Mouse (Mus musculus): Measurements from ENCODE around the gene Polm. TPM values are rescaled to one million over a fixed set of nuclear protein-coding genes. Genes with fewer than 3 reads are reported as not detected.

Gene Polm
- polyA plus RNA-seq, 1 experiment, result 37.7 TPM

DNA sequence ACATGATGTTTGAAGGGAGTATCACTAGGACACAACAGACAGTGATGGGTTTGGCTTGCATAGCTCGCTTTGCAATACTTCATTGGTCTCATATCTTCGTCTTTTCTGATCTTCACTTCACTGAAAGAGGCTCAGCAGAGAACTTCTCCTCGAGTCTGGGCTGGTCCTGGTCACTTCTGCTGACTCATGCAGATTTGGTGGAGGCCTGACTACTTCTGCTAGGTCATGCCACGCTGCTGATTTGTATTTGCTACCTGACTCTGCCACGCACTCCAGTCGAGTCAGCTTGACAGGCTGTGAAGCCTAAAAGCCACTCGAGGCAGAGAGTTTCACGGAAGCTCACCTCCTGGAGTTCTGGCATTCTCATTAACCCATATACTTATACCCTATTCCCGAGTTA is 29.9 kb downstream of the Polm start:
- TF ChIP-seq CTCF (IDR thresholded peaks at IDR 0.05; ENCODE audit: extremely low read depth, insufficient read length, insufficient replicate concordance, low read depth, low read length) (no peak), POLR2A (IDR thresholded peaks at IDR 0.05; ENCODE audit: low read depth, low read length) (no peak)
- Histone ChIP-seq H3K4me3 (ENCODE audit: low read depth, low read length) (no peak overlapping the region), H3K36me3 (ENCODE audit: control insufficient read depth, insufficient read depth, low read length) (no peaks in the 10 kb centered on the region), H3K27ac (ENCODE audit: insufficient read depth, low read depth, low read length) (no peak overlapping the region), H3K4me1 (ENCODE audit: control insufficient read depth, insufficient read depth, insufficient read length, low read length) (peaks cover 16% of the 10 kb centered on the region), H3K27me3 (ENCODE audit: control insufficient read depth, insufficient read depth, low read length) (no peaks in the 10 kb centered on the region)
- 91% methylated on average over 9 of the region's 9 CpGs for WGBS

DNA sequence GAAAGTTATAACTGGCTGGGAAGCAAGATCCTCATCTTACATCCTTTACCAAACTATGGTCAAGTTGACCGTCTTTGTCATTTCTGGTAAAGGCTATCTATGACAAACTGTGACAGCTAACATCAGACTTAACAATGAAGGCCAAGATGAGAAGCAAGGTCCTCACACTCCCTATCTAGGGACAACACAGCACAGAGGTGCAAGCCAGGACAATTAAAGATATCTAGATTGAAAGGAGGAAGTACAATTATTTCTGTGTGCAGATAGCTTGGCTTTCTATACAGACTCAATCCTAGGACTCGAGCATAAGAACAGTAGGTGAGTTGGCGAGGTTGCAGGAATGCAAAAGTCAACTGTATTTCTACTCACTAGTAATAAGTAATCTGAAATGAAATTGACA is 32.1 kb downstream of the Polm start:
- Histone ChIP-seq H3K4me1 (ENCODE audit: control insufficient read depth, insufficient read depth, insufficient read length, low read length) (peaks cover 36% of the 10 kb centered on the region), H3K4me3 (ENCODE audit: low read depth, low read length) (no peak overlapping the region), H3K27me3 (ENCODE audit: control insufficient read depth, insufficient read depth, low read length) (no peaks in the 10 kb centered on the region), H3K27ac (ENCODE audit: insufficient read depth, low read depth, low read length) (no peak overlapping the region), H3K36me3 (ENCODE audit: control insufficient read depth, insufficient read depth, low read length) (peaks cover 7% of the 10 kb centered on the region)
- TF ChIP-seq POLR2A (IDR thresholded peaks at IDR 0.05; ENCODE audit: low read depth, low read length) (no peak), CTCF (IDR thresholded peaks at IDR 0.05; ENCODE audit: extremely low read depth, insufficient read length, insufficient replicate concordance, low read depth, low read length) (no peak)
- WGBS, result 35% methylated on average over 3 of the region's 3 CpGs

DNA sequence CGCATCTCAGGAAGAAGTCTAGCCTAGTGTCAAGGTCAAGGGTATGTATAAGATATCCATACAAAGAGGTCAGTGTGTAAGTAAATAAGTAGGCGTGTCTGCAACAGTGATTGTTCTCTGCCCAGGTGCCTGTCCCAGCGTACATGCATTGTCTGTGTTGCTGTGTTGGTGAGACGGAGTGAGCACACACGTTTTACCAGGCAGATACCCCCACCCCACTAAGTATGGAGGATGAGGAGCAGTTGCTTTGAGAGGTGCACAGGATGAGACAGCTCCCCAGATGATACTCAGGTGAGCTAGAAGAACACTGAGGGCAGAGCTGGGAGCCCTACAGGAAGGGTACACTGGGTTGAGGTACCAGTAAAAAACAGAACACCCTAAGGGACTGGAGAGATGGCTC is 33.6 kb downstream of the Polm start:
- no peak overlapping the region for H3K4me3 ChIP-seq (ENCODE audit: low read depth, low read length)
- H3K4me1 ChIP-seq (ENCODE audit: control insufficient read depth, insufficient read depth, insufficient read length, low read length), result peaks cover 46% of the 10 kb centered on the region
- peaks cover 22% of the 10 kb centered on the region for H3K36me3 ChIP-seq (ENCODE audit: control insufficient read depth, insufficient read depth, low read length)
- no peak overlapping the region for H3K27ac ChIP-seq (ENCODE audit: insufficient read depth, low read depth, low read length)
- WGBS, result 36% methylated on average over 5 of the region's 5 CpGs
- H3K27me3 ChIP-seq (ENCODE audit: control insufficient read depth, insufficient read depth, low read length), result no peaks in the 10 kb centered on the region
- TF ChIP-seq POLR2A (IDR thresholded peaks at IDR 0.05; ENCODE audit: low read depth, low read length) (no peak), CTCF (IDR thresholded peaks at IDR 0.05; ENCODE audit: extremely low read depth, insufficient read length, insufficient replicate concordance, low read depth, low read length) (no peak)

DNA sequence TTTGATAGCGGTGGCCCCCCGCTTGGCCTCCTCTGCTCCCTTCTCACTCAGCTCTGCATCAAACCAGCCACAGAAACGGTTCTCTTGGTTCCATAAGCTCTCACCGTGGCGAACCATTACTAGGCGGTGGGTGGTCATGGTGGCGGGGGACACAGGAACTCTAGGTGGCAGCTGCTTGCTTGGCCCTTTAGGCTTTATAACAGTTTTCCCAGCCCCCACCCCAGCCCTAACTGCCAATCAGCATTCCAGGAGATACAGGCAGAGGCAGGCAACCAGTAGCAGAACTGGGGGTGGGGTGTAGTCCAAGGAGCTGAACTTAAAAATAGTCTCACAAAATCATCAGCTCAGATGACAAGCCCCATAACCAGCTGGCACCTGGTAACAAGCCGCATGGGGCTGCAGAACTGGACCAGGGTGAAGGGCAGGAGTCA is 34.2 kb downstream of the Polm start, which contains the start of gene Pgam2:
Pgam2 (minus strand) TSS at position 183 of the 431 bp plus-strand sequence.
- H3K27me3 ChIP-seq (ENCODE audit: control insufficient read depth, insufficient read depth, low read length), result no peaks in the 10 kb centered on the region
- H3K27ac ChIP-seq (ENCODE audit: insufficient read depth, low read depth, low read length), result peak within 1 kb of the TSS; percentile 62
- no peak within 1 kb of the TSS for H3K4me3 ChIP-seq (ENCODE audit: low read depth, low read length)
- TF ChIP-seq CTCF (IDR thresholded peaks at IDR 0.05; ENCODE audit: extremely low read depth, insufficient read length, insufficient replicate concordance, low read depth, low read length) (no peak), POLR2A (IDR thresholded peaks at IDR 0.05; ENCODE audit: low read depth, low read length) (no peak)
- H3K4me1 ChIP-seq (ENCODE audit: control insufficient read depth, insufficient read depth, insufficient read length, low read length), result peaks cover 47% of the 10 kb centered on the region
- H3K36me3 ChIP-seq (ENCODE audit: control insufficient read depth, insufficient read depth, low read length), result peaks cover 27% of the 10 kb centered on the region
- 53% methylated on average over 8 of the region's 8 CpGs for WGBS

DNA sequence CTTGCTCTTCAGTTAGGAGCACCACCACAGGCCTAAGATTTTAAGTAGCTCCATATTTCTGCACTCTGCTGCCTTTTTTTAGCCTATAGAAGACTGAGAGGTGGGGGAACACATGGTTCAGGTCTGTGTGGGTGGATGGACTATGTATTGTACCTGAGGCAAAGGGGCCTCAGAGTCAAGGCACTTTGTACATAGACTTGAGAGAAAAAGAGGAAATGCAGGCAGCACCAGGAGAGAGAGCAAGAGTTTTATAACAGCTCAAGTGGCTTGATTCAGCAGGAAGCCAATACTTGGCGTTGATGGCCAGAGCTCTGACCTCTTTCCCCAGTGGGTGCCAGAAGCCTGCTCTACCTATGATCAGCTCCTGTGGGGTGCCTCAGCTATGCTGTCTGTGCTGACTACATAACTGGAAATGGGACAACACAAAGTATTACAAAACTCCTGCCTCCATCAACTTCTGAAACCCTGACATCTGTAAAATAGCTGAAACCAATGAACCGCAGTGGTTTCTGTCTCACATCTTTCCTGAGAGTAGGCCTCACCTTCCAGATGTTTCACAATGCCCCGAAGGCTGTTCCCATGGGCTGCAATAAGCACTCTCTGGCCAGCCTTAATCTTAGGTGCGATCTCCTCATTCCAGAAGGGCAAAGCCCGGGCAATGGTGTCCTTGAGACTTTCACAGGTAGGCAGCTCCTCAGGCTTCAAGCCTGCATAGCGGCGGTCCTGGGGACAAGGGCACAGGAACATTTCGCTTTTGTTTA is 35.2 kb downstream of the Polm start:
- 41% methylated on average over 8 of the region's 8 CpGs for WGBS
- H3K4me1 ChIP-seq (ENCODE audit: control insufficient read depth, insufficient read depth, insufficient read length, low read length), result peaks cover 47% of the 10 kb centered on the region
- no peak for TF ChIP-seq POLR2A (IDR thresholded peaks at IDR 0.05; ENCODE audit: low read depth, low read length)
- no peaks in the 10 kb centered on the region for H3K27me3 ChIP-seq (ENCODE audit: control insufficient read depth, insufficient read depth, low read length)
- H3K36me3 ChIP-seq (ENCODE audit: control insufficient read depth, insufficient read depth, low read length), result peaks cover 35% of the 10 kb centered on the region
- H3K27ac ChIP-seq (ENCODE audit: insufficient read depth, low read depth, low read length), result peak overlapping the region; percentile 62
- H3K4me3 ChIP-seq (ENCODE audit: low read depth, low read length), result no peak overlapping the region

DNA sequence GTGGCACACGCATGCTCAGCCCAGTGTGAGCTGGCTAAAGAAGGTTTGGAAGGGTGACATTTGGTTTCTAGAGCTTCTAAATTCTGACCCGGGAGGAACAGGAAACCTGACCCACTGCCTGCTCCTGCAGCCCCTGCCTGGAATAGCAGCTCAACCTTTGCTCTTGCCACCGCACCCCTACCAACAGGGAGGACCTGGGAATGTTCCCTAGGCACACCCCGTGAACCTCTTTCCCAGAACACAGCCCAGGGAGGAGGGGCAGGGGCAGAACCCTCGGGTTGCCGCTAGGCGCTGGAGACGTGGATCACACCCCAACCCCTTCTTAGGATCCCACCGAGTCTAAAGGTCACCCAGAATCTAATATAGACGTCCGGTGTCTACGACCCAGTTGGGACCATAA is 35.8 kb downstream of the Polm start:
- H3K27ac ChIP-seq (ENCODE audit: insufficient read depth, low read depth, low read length), result peak overlapping the region; percentile 62
- WGBS, result 21% methylated on average over 12 of the region's 12 CpGs
- H3K36me3 ChIP-seq (ENCODE audit: control insufficient read depth, insufficient read depth, low read length), result peaks cover 42% of the 10 kb centered on the region
- TF ChIP-seq POLR2A (IDR thresholded peaks at IDR 0.05; ENCODE audit: low read depth, low read length), result no peak
- peak; percentile 43; the same call in 1 of the 2 replicates for TF ChIP-seq CTCF (IDR thresholded peaks at IDR 0.05; ENCODE audit: extremely low read depth, insufficient read length, insufficient replicate concordance, low read depth, low read length)
- H3K4me3 ChIP-seq (ENCODE audit: low read depth, low read length), result no peak overlapping the region
- H3K4me1 ChIP-seq (ENCODE audit: control insufficient read depth, insufficient read depth, insufficient read length, low read length), result peaks cover 47% of the 10 kb centered on the region
- H3K27me3 ChIP-seq (ENCODE audit: control insufficient read depth, insufficient read depth, low read length), result no peaks in the 10 kb centered on the region

DNA sequence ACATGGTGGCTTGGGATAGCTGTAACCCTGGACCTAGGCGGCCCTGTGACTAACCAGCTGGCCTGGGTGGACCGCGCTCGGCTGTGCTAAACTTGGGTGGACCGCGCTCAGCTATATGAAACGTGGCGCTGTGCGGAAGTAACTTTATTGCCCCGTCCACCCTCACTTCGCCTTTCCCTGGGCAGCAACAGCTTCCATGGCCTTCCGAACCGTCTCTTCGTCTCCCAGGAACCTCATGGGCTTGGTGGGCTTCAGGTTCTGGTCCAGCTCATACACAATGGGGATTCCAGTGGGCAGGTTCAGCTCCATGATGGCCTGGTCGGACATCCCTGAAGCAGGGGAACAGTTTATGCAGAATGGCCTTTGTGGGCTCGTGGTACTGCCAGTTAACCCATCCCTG is 36.3 kb downstream of the Polm start:
- H3K4me3 ChIP-seq (ENCODE audit: low read depth, low read length), result no peak overlapping the region
- H3K36me3 ChIP-seq (ENCODE audit: control insufficient read depth, insufficient read depth, low read length), result peaks cover 47% of the 10 kb centered on the region
- H3K27ac ChIP-seq (ENCODE audit: insufficient read depth, low read depth, low read length), result peak overlapping the region; percentile 62
- WGBS, result 90% methylated on average over 16 of the region's 16 CpGs
- H3K27me3 ChIP-seq (ENCODE audit: control insufficient read depth, insufficient read depth, low read length), result no peaks in the 10 kb centered on the region
- H3K4me1 ChIP-seq (ENCODE audit: control insufficient read depth, insufficient read depth, insufficient read length, low read length), result peaks cover 47% of the 10 kb centered on the region
- TF ChIP-seq CTCF (IDR thresholded peaks at IDR 0.05; ENCODE audit: extremely low read depth, insufficient read length, insufficient replicate concordance, low read depth, low read length) (no peak), POLR2A (IDR thresholded peaks at IDR 0.05; ENCODE audit: low read depth, low read length) (no peak)

All from small intestine, adult 2 months (tissue).